Mouse (Mus musculus) spleen, adult 2 months (tissue): ENCODE measurements at regions not wholly inside any gene's neighbourhood (a gene's known extent, or its start where the extent isn't known, plus 50 kb on each side); places are given as distances from the start of the nearest gene placed in this dataset.

Experiments
- CTCF ChIP-seq: fragments of 200-500 bp; IDR thresholded peaks from 2 replicates; pipeline ENCODE4 v1.5.1; 2011; ENCODE audit warnings: mild to moderate bottlenecking, inconsistent platforms; ENCODE audit not compliant: insufficient read depth, insufficient read length, insufficient replicate concordance; ENCODE audit errors: extremely low read depth
- POLR2A ChIP-seq: fragments of 200-500 bp; IDR thresholded peaks from 2 replicates; pipeline ENCODE4 v1.6.1; 2011; ENCODE audit warnings: low read depth, low read length, inconsistent platforms

DNA sequence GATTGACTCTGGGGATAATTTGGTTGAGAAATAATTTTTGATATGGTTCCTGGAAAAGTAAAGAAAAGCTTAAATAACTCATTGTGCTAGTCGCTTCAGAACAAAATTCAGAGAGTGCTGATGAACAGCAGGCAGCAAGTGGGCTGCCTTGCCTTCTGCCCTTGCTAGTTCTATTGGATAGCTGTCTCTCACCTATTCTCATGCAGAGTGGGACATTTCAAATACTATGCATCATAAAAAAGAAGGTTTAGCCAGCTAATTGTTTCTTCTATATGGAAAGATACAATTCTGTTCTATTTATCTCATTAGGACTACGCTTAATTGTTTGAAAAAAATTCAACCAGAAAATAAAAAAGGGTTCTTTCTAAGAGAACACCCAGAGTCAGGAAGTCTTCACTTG lies 169.4 kb upstream of the Galnt5 start:
- TF ChIP-seq CTCF (no peak), POLR2A (no peak)
